ENCODE assay signal across 8 mouse cellular contexts in genomic region chr2:142731778-142732092, GRCm38 (mm10).
DNase-seq lines count a peak whose midpoint lies in the region; ATAC-seq lines count a peak whose summit lies in the region.

No protein-coding gene starts in this region.

- peaks cover 10% of the 10 kb centered on the region for H3K4me1 ChIP-seq in hindbrain, embryonic 15.5 days (replicated peaks)
- H3K4me1 ChIP-seq in hindbrain, embryonic 12.5 days: 0 out of 2 replicates have a peak, but pooled peaks cover 3% of the 10 kb centered on the region

- peak; percentile 91 for ATAC-seq in hindbrain, embryonic 15.5 days (ENCODE audit: low FRiP score, low read depth)
- ATAC-seq in hindbrain, embryonic 12.5 days (ENCODE audit: low FRiP score): no peak
- no peak for ATAC-seq in CD4-positive, CD25-positive, alpha-beta regulatory T cell, adult 4 months

- H3K27me3 ChIP-seq in hindbrain, embryonic 15.5 days: no peaks in the 10 kb centered on the region
- no peaks in the 10 kb centered on the region for H3K27me3 ChIP-seq in hindbrain, embryonic 12.5 days

- no peaks in the 10 kb centered on the region for H3K36me3 ChIP-seq in hindbrain, embryonic 15.5 days
- H3K36me3 ChIP-seq in hindbrain, embryonic 12.5 days: no peaks in the 10 kb centered on the region

- 49% methylated on average over 1 of the region's 1 CpGs for WGBS in hindbrain, embryonic 15.5 days
- 71% methylated on average over 1 of the region's 1 CpGs for WGBS in hindbrain, embryonic 12.5 days

- H3K9ac ChIP-seq in hindbrain, embryonic 15.5 days: no peak overlapping the region
- no peak overlapping the region for H3K9ac ChIP-seq in hindbrain, embryonic 12.5 days

- no peak overlapping the region for H3K4me2 ChIP-seq in hindbrain, embryonic 15.5 days
- no peak overlapping the region for H3K4me2 ChIP-seq in hindbrain, embryonic 12.5 days (replicated peaks)

- peak overlapping the region; percentile 38; the same call in 1 of the 2 replicates for H3K27ac ChIP-seq in hindbrain, embryonic 15.5 days (replicated peaks)
- no peak overlapping the region for H3K27ac ChIP-seq in hindbrain, embryonic 12.5 days

- intact Hi-C loops in gastrocnemius, postnatal 36 days (cut with DNase I): no loop called here

- no peaks in the 10 kb centered on the region for H3K9me3 ChIP-seq in hindbrain, embryonic 15.5 days
- H3K9me3 ChIP-seq in hindbrain, embryonic 12.5 days (replicated peaks): no peaks in the 10 kb centered on the region

- peak; percentile 68 for DNase-seq in cerebellum, adult 8-10 months
- DNase-seq in gastrocnemius, postnatal 36 days: peak; percentile 36 to 74
- peak; percentile 79 to 81 for DNase-seq in layer of hippocampus, postnatal 36 days
- peak; percentile 46 for DNase-seq in ovary, postnatal 10 days (ENCODE audit: low spot score)
- DNase-seq in spleen, adult 18-20 months: no peak

- H3K4me3 ChIP-seq in hindbrain, embryonic 15.5 days: no peak overlapping the region
- no peak overlapping the region for H3K4me3 ChIP-seq in hindbrain, embryonic 12.5 days

Comparison
In these comparisons a context has a peak if more than half of its experiments do, and no peak if none do; other contexts are left out.
1. DNase-seq: peak in cerebellum, adult 8-10 months (single experiment), gastrocnemius, postnatal 36 days (2 of 2), layer of hippocampus, postnatal 36 days (2 of 2) and ovary, postnatal 10 days (single experiment); none in spleen, adult 18-20 months (0 of 2).